Mouse (Mus musculus) frontal cortex, postnatal 10 days (tissue): Measurements from ENCODE around the gene Gm11034.
A peak's percentile ranks its signal among the peaks of the same experiment; 100 is the strongest.

Experiments
- DNase-seq, 2 experiments: peaks; one replicate each; pipeline ENCODE4 v3.0.0; 2022; ENCODE audit warnings: low spot score in 2 of 2, mixed read lengths in 1 of 2

The Gm11034 gene

GRCm38 (mm10) chr8:72211846-72212245 is 1.6 kb downstream of the Gm11034 start:
- no peak for DNase-seq

DNA sequence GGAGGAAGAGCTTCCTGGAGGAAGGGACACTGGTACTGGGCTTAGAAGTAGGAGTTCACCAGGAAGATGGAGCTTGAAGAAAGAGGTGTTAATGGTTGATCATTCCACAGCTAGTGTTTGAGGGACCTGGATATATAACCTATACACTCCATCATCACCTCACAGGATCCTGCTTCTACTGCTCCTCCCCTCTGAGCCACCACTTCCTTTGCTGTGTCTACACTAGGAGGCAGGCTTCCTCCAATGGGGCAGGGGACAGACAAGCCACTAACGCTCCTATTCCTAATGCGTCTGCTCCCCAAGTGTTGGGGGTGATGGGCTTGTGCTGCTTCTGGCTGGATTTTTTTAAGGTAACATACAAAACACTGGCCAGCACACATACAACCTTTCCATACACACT is 2.7 kb downstream of the Gm11034 start:
- DNase-seq: no peak

GRCm38 (mm10) chr8:72210222-72210621 is 3.2 kb downstream of the Gm11034 start:
- no peak for DNase-seq

DNA sequence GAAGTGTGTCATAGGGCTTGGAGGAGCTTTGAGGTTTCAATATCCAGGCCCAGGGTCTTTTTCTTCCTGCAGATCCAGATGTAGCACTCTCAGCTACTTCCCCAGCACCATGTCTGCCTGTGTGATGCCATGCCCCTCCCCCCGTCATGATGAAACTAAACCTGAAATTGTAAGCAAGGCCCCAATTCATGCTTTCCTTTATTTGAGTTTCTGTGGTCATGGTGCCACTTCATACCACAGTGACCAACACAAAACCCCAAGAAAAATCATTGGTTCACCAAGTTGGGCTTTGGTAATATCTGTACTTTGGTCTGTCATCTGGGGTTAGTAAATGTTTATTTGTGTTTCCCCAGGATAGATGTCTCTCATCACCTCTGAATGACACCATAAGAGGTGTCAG is 4.9 kb downstream of the Gm11034 start:
- no peak for DNase-seq

GRCm38 (mm10) chr8:72197997-72198396 is 15.4 kb downstream of the Gm11034 start:
- DNase-seq: no peak

DNA sequence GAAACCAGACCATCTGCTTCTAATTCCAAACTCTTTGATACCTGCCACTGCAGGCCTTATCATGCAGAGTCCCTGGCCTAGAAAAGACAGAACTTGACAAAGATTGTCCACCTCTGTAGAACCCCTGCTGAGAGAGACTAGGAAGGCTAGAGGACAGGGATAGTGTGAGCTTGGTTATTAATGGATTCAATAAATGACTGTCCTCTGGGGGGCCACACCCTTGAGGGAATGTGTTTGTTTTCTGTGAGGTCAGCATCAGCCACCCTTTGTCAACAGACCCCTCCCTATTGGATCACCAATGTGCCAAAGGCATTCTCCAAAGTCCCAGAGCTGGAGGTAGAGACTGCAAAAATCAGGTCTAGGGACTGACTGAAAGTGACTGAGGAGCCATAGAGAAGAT is 21.4 kb downstream of the Gm11034 start:
- no peak for DNase-seq

DNA sequence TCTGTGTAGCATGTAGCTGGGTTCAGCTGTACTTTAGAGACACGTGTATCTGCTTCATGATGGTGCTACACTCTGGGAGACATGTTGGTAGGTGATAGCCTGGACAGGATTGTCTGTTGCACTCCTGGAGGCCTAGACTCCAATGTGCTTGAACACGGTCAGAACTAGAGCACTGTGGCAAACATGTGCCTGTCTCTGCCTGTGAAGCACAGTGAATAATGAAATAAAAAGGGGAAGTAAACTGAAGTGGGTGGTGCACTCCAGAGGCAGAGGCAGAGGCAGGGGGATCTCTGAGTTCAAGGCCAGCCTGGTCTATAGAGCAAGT is 23.3 kb downstream of the Gm11034 start:
- DNase-seq: no peak

DNA sequence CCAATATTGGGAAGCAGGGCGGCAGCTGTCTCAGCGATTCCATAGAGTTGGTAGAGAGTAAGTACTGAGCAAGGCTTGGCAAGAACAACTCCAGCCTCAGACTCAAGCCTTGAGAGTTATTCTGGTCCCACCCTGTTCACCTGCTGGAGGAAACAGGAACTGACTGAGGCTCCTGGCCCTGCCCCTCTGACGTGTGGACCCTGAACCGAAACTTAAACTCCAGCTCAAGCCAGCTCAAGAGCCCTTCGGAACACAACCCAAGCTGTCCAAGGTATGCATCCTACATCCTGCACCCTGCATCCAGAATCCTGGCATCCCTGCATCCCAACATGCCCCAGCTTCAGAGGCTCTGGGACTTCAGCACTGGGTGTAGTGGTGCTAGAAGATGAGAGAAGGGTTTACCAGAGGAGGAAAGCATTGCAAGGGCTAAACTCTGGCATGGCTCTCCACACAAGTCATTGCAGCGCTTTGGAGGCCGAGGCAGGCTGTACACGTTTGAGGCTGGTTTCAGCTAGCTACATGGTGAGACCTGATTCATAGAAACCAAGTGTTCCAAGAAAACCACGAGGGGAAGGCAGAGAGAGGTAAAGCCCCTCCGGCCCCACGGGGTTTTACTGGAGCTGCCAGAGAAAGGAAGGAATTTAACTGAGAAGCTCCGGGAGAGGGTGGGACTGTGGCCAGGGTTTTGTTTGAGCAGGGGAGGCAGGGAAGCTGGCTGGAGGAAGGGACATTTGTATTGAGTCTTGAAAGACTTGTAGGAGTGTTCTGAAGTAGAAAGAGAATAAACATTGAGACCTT is 23.8 kb downstream of the Gm11034 start, which contains the start of gene Hsh2d:
Hsh2d (plus strand) TSS at position 222 of the 798 bp plus-strand sequence.
- no peak for DNase-seq

GRCm38 (mm10) chr8:72187793-72188331 is 25.6 kb downstream of the Gm11034 start:
- DNase-seq: no peak

DNA sequence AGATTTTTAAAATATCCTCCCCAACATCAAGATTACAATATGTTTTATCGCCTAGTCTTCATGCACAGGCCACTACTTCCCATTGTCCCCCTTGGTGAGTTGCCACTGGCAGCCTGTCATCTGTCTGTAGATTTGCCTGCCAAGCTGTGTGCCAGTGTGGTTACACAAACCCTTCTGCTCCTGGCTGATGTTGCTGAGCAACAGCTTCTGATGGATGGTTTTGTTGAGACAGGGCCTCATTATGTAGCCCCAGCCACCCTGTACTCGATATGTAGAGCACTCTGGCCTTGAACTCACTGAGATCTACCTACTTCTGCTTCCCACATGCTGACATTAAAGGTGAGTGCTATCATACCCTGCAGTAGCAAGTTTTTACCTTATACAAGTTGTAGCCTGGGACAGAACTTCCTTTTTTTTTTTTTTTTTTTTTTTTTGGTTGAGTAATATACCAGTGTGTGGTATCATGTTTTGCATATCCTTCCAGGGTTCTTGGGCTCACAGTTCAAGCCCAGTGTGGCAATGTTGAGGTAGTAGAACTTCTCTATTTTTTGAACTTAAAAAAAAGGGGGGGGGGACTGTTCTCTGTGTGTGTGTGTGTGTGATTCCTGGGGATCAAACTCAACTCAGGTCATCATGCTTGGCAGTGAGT is 29.8 kb downstream of the Gm11034 start:
- no peak for DNase-seq

- DNase-seq: peak in 1 of 2 experiments; percentile 58
These were observed 36.0 kb downstream of the Gm11034 start for GRCm38 (mm10) chr8:72177346-72177925.

- DNase-seq: no peak
These were observed 43.7 kb downstream of the Gm11034 start for GRCm38 (mm10) chr8:72169681-72170249.

GRCm38 (mm10) chr8:72169098-72169668 is 44.3 kb downstream of the Gm11034 start:
- DNase-seq: no peak
